Mouse (Mus musculus) regulatory T cell (primary cell): Measurements from ENCODE around the gene Sval3.

Source experiments
- in situ Hi-C: fragments of 300-600 bp; cut with MboI, MseI; formaldehyde crosslinking; loops from one replicate; pipeline ENCODE4 v1.15.1; 2025; ENCODE audit warnings: high pct_unique_total_duplicates

Sval3 gene

DNA sequence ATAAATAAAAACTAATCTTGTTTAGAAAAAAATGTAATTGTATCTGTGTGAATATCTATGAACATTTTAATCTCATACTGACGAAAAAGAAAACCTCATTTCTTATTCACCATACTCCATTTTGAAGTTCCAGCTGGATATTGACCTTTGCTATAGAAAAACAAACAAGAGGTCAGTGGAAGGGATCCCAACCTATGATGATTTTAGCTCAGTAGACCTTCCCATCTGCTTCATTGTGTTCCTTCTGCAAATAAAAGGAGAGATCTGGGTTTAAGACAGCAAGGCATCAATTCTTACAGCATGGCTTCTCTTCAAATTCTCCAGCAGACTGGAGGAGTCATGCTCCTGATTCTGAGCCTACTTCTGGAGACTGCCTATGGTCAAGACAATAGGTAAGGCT is at the start of gene Sval3:
Gene Sval3, plus strand, starts transcription at position 301 of the 400 bp plus-strand sequence.
- in situ Hi-C loops: loop anchor here (10.0 kb wide), 1 partner anchor 57 kb away; no protein-coding TSS in a partner anchor

GRCm38 (mm10) chr6:41951330-41951729 is 16.6 kb upstream of the Sval3 start, which contains the start of gene Sval1:
TSS of gene Sval1 (plus strand) at chr6:41951630.
- in situ Hi-C loops: no loop called here
